Mouse (Mus musculus): ENCODE data around the gene Pirb.
A peak's percentile ranks its signal among the peaks of the same experiment; 100 is the strongest.

Gene Pirb

GRCm38 (mm10) chr7:3692382-3692986 is 27.7 kb downstream of the Pirb start, which contains the start of gene Tsen34:
Gene Tsen34, plus strand, starts transcription at chr7:3692863.
- no peak for DNase-seq

GRCm38 (mm10) chr7:3691919-3692318 is 28.3 kb downstream of the Pirb start:
- DNase-seq = no peak

- no peak for DNase-seq
Observed at GRCm38 (mm10) chr7:3685400-3686187, 34.6 kb downstream of the Pirb start.

- no peak for DNase-seq
Observed at GRCm38 (mm10) chr7:3684698-3685097, 35.5 kb downstream of the Pirb start.

GRCm38 (mm10) chr7:3683908-3684550 is 36.2 kb downstream of the Pirb start:
- no peak for DNase-seq

GRCm38 (mm10) chr7:3677342-3677741 is 42.8 kb downstream of the Pirb start, which contains the start of gene Tmc4:
Gene Tmc4, minus strand, starts transcription at chr7:3677553.
- DNase-seq = peak; percentile 62 to 74

- no peak for DNase-seq
Observed at GRCm38 (mm10) chr7:3676371-3676770, 43.8 kb downstream of the Pirb start.

- DNase-seq = no peak
Observed at GRCm38 (mm10) chr7:3675228-3675548, 45.0 kb downstream of the Pirb start.

- DNase-seq = peak; percentile 82 to 95
Observed at GRCm38 (mm10) chr7:3674507-3675227, 45.5 kb downstream of the Pirb start.

- DNase-seq = peak in 1 of 2 experiments; percentile 8
Observed at GRCm38 (mm10) chr7:3666921-3667391, 53.2 kb downstream of the Pirb start.

GRCm38 (mm10) chr7:3665215-3666114 is 54.7 kb downstream of the Pirb start, which contains the start of gene Leng1:
Gene Leng1, minus strand, starts transcription at chr7:3665840.
- peak; percentile 97 to 99 for DNase-seq

GRCm38 (mm10) chr7:3664524-3665214 is 55.5 kb downstream of the Pirb start:
- DNase-seq = peak; percentile 67 to 73

All from kidney, postnatal 36 days (tissue).